Mouse (Mus musculus): ENCODE measurements around the gene Gm17018.

GRCm38 (mm10) chr19:45629219-45629618 lies 68.8 kb downstream of the Gm17018 start:
- no peak for TF ChIP-seq POLR2A (IDR thresholded peaks at IDR 0.05; ENCODE audit: extremely low read depth, insufficient read depth, low read length)
- no peak for TF ChIP-seq CTCF (IDR thresholded peaks at IDR 0.05; ENCODE audit: low read depth, low read length)

Data from liver, adult 2 months (tissue).